Mouse (Mus musculus) bone marrow, adult 2 months (tissue): ENCODE measurements around the gene Zfp661. TPM values are rescaled to one million over a fixed set of nuclear protein-coding genes. Genes with fewer than 3 reads are reported as not detected.

Source experiments
- H3K27ac ChIP-seq: fragments of 200-500 bp; 2 replicates; pipeline ENCODE4 v1.5.1; 2012; ENCODE audit warnings: low read depth, mild to moderate bottlenecking, control low read depth, inconsistent platforms, low read length; ENCODE audit not compliant: control insufficient read depth, poor library complexity, insufficient read depth
- H3K4me1 ChIP-seq: fragments of 200-500 bp; 2 replicates; pipeline ENCODE4 v1.6.1; 2011; ENCODE audit warnings: low read length; ENCODE audit not compliant: control insufficient read depth, insufficient read depth
- H3K4me3 ChIP-seq: fragments of 200-500 bp; replicated peaks from 2 replicates; pipeline ENCODE3; 2011; ENCODE audit warnings: mild to moderate bottlenecking, low read depth, low read length, control low read depth; ENCODE audit not compliant: control insufficient read depth
- CTCF ChIP-seq: fragments of 200-500 bp; IDR thresholded peaks from 2 replicates; pipeline ENCODE4 v1.5.1; 2011; ENCODE audit warnings: low read length, control low read depth; ENCODE audit not compliant: control insufficient read depth, insufficient read depth
- POLR2A ChIP-seq: fragments of 200-500 bp; IDR thresholded peaks from 2 replicates; pipeline ENCODE4 v1.6.1; 2011; ENCODE audit warnings: low read depth, mild to moderate bottlenecking, control low read depth, low read length, borderline replicate concordance; ENCODE audit not compliant: control insufficient read depth
- WGBS: fragments of 180-500 bp; shearing (Covaris S2); methylation state at CpG from one replicate; pipeline ENCODE4 v1.1.7; 2018; 5-methylcytosine and 5-hydroxymethylcytosine counted together
- polyA plus RNA-seq: library from polyadenylated mRNA; stranded (reverse); fragments of >200 nt; gene quantifications from 2 replicates; pipeline ENCODE4 v1.2.4, GENCODE M21; 2011; ENCODE audit warnings: low replicate concordance; ENCODE audit not compliant: missing spikeins, insufficient read depth, insufficient read length

The Zfp661 gene
- polyA plus RNA-seq, 1 experiment, result 1.0 TPM

DNA sequence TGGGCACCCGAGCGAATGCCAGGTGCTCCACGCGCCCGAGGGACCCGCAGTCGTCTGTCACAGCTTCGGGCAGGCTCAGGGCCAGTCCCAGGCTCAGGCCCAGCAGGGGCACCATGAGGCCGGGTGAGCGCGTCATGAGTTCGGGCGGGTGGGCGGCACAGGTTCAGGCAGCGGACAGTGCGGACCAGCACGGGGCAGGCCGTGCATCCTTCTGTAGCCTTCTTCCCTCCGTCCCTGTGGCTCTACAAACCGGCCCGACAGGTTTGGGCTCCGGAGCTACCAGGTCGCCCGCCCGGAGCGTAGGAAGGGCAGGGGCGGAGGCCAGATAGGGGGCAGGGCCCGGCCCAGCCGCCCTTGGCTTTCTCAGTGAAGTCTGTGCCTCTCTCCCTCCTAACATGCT, 45.7 kb downstream of the Zfp661 start, which contains the start of gene Prom2:
Gene Prom2, minus strand, starts transcription at position 283 of the 400 bp plus-strand sequence.
- TF ChIP-seq POLR2A, result no peak
- no peak for TF ChIP-seq CTCF
- WGBS, result 37% methylated on average over 29 of the region's 29 CpGs
- Histone ChIP-seq H3K4me3 (no peak within 1 kb of the TSS), H3K27ac (no peak within 1 kb of the TSS), H3K4me1 (no peaks in the 10 kb centered on the region)

DNA sequence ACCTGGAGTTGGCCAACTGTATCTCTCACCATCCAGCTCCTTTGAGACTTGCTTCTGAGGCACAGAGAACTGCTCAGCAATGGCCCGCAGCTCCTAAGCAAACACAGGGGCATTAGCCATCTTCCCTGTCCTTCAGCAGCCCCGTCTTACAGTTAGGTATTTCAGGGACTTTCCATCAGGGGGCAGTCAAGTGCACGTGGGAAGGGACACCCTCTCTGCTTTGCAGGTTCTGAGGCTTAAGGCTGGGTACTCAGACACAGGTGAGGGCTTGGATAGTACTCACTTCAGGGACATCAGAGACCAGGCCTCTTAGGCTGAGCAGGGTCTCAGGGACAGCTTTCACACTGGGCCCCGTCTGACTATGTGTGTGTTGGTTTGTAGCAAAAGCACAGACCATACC, 47.4 kb downstream of the Zfp661 start:
- H3K27ac ChIP-seq, result no peak overlapping the region
- no peak for TF ChIP-seq POLR2A
- TF ChIP-seq CTCF, result peak; percentile 37; the same call in 1 of the 2 replicates
- no peak overlapping the region for H3K4me3 ChIP-seq
- 49% methylated on average over 4 of the region's 4 CpGs for WGBS
- H3K4me1 ChIP-seq, result no peaks in the 10 kb centered on the region

DNA sequence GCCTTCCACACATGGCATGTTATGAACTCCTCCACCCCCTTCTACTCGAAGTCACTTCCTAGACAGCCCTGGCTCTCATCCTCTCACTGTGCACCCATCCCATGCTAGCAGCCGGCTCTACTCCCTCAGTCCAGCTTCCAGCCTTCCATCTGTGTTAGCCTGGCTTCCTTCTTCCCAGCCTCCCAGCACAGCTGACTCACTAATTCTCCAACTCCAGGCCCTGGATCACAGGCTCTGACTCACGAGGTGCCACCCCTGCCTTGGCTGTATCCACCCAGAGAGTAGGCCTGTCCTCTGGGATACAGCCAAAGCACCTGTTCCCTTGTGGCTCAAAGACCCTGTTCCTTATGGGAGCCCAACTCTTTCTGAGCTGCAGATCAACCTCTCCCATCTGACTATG, 49.3 kb downstream of the Zfp661 start:
- 64% methylated on average over 3 of the region's 3 CpGs for WGBS
- Histone ChIP-seq H3K4me3 (no peak overlapping the region), H3K4me1 (no peaks in the 10 kb centered on the region), H3K27ac (no peak overlapping the region)
- TF ChIP-seq POLR2A (no peak), CTCF (no peak)

GRCm38 (mm10) chr2:127535363-127535762, 51.5 kb downstream of the Zfp661 start:
- 70% methylated on average over 9 of the region's 9 CpGs for WGBS
- H3K4me1 ChIP-seq, result no peaks in the 10 kb centered on the region

GRCm38 (mm10) chr2:127532379-127532778, 54.5 kb downstream of the Zfp661 start:
- no peak overlapping the region for H3K27ac ChIP-seq
- H3K4me3 ChIP-seq, result no peak overlapping the region
- 12% methylated on average over 9 of the region's 9 CpGs for WGBS
- H3K4me1 ChIP-seq, result no peaks in the 10 kb centered on the region
- TF ChIP-seq CTCF (no peak), POLR2A (no peak)

More at GRCm38 (mm10) chr2:127535363-127535762, 51.5 kb downstream of the Zfp661 start:
- no peak overlapping the region for H3K27ac ChIP-seq
- TF ChIP-seq POLR2A, result no peak
- no peak for TF ChIP-seq CTCF
- no peak overlapping the region for H3K4me3 ChIP-seq

- Histone ChIP-seq H3K4me1 (no peaks in the 10 kb centered on the region), H3K27ac (no peak overlapping the region), H3K4me3 (no peak overlapping the region)
- 78% methylated on average over 2 of the region's 2 CpGs for WGBS
- TF ChIP-seq POLR2A (no peak), CTCF (no peak)
Measured at GRCm38 (mm10) chr2:127531592-127531991, 55.3 kb downstream of the Zfp661 start.

- Histone ChIP-seq H3K4me1 (no peaks in the 10 kb centered on the region), H3K4me3 (no peak overlapping the region), H3K27ac (no peak overlapping the region)
- 81% methylated on average over 3 of the region's 3 CpGs for WGBS
- TF ChIP-seq CTCF (no peak), POLR2A (no peak)
Measured at GRCm38 (mm10) chr2:127530418-127530817, 56.5 kb downstream of the Zfp661 start.

- no peak for TF ChIP-seq POLR2A
- no peak overlapping the region for H3K27ac ChIP-seq
- 69% methylated on average over 3 of the region's 3 CpGs for WGBS
- peaks cover 5% of the 10 kb centered on the region; the same call in 1 of the 2 replicates for H3K4me1 ChIP-seq
- H3K4me3 ChIP-seq, result no peak overlapping the region
Measured at GRCm38 (mm10) chr2:127525004-127525775, 61.7 kb downstream of the Zfp661 start.

Other genes with a start within 250 kb of the Zfp661 start
- not detected in 2 replicates for gene Astl, start 248.5 kb downstream of the Zfp661 start, polyA plus RNA-seq
- 0.74 TPM in 1 of 2 replicates, not detected in the other for gene Adra2b, start 223.9 kb downstream of the Zfp661 start, polyA plus RNA-seq
- not detected in 2 replicates for gene Gpat2, start 161.9 kb downstream of the Zfp661 start, polyA plus RNA-seq
- gene Fahd2a, start 142.5 kb downstream of the Zfp661 start, polyA plus RNA-seq, result 9.5 and 14.6 TPM in 2 replicates
- 1.5 TPM in 2 replicates for gene Kcnip3, start 65.0 kb downstream of the Zfp661 start, polyA plus RNA-seq
- not detected in 2 replicates for gene Prom2, start 45.6 kb downstream of the Zfp661 start, polyA plus RNA-seq
- 42.6 and 64.8 TPM in 2 replicates for gene Mrps5, start 128 bp upstream of the Zfp661 start, polyA plus RNA-seq
- gene Mal, start 69.6 kb upstream of the Zfp661 start, polyA plus RNA-seq, result 0.55 TPM in 1 of 2 replicates, not detected in the other
- gene Mall, start 142.8 kb upstream of the Zfp661 start, polyA plus RNA-seq, result not detected in 2 replicates
- gene Nphp1, start 201.8 kb upstream of the Zfp661 start, polyA plus RNA-seq, result 3.0 and 3.5 TPM in 2 replicates
- gene Mtln, start 205.4 kb upstream of the Zfp661 start, polyA plus RNA-seq, result 3.3 and 7.7 TPM in 2 replicates
- gene Bub1, start 244.8 kb upstream of the Zfp661 start, polyA plus RNA-seq, result 24.0 and 28.2 TPM in 2 replicates